ENCODE assay signal across 13 mouse cellular contexts in genomic region chr9:77526715-77527114, GRCm38 (mm10). TPM values are rescaled to one million over a fixed set of nuclear protein-coding genes. Genes with fewer than 3 reads are reported as not detected.
DNase-seq lines count a peak whose midpoint lies in the region; ATAC-seq lines count a peak whose summit lies in the region.
"Had no signal": no experiment of that assay in that cellular context is flagged by ENCODE, and none has a peak within 500 bp of the region (broad histone marks: within the 10 kb centered on the region; RNA-seq: fewer than 3 reads in every experiment).

No protein-coding gene starts in this region.

- no peak overlapping the region for H3K4me3 ChIP-seq in heart, embryonic 14.5 days (ENCODE audit: control insufficient read depth in 1 of 2, insufficient read depth in 1 of 2, low read depth in 1 of 2, low read length in 2 of 2)
- H3K4me3 ChIP-seq: embryonic facial prominence, embryonic 15.5 days; liver, embryonic 12.5 days had no signal

- H3K4me1 ChIP-seq in heart, embryonic 14.5 days (ENCODE audit: control insufficient read depth in 2 of 2, insufficient read depth in 2 of 2, low read length in 2 of 2), result peaks cover 24 to 47% of the 10 kb centered on the region in 2 experiments

- peak overlapping the region in 1 of 2 experiments; percentile 24; a peak in 1 of 4 replicates for H3K27ac ChIP-seq in heart, embryonic 14.5 days (replicated peaks in 1 of 2; ENCODE audit: control insufficient read depth in 1 of 2, insufficient read depth in 1 of 2, low read depth in 2 of 2, low read length in 2 of 2)
- H3K27ac ChIP-seq: embryonic facial prominence, embryonic 15.5 days; liver, embryonic 12.5 days had no signal

- ATAC-seq in heart, embryonic 14.5 days (ENCODE audit: insufficient number of reproducible peaks, insufficient read depth, low FRiP score, low read depth), result peak; percentile 48; the same call in 1 of the 2 replicates
- ATAC-seq: liver, embryonic 12.5 days had no signal

- H3K36me3 ChIP-seq in heart, embryonic 14.5 days (ENCODE audit: control insufficient read depth, insufficient read depth, low read length), result no peaks in the 10 kb centered on the region
- H3K36me3 ChIP-seq: embryonic facial prominence, embryonic 15.5 days; liver, embryonic 12.5 days had no signal

- H3K27me3 ChIP-seq in heart, embryonic 14.5 days (ENCODE audit: control insufficient read depth, insufficient read depth, low read length), result no peaks in the 10 kb centered on the region
- H3K27me3 ChIP-seq: embryonic facial prominence, embryonic 15.5 days; liver, embryonic 12.5 days had no signal

- H3K9ac ChIP-seq in heart, embryonic 14.5 days (ENCODE audit: low read length), result no peak overlapping the region
- H3K9ac ChIP-seq: embryonic facial prominence, embryonic 15.5 days; liver, embryonic 12.5 days had no signal

- no peaks in the 10 kb centered on the region for H3K9me3 ChIP-seq in heart, embryonic 14.5 days (ENCODE audit: control insufficient read depth, low read length)
- H3K9me3 ChIP-seq: embryonic facial prominence, embryonic 15.5 days; liver, embryonic 12.5 days had no signal

- no peak overlapping the region for H3K4me2 ChIP-seq in heart, embryonic 14.5 days (ENCODE audit: low read length)
- H3K4me2 ChIP-seq: embryonic facial prominence, embryonic 15.5 days; liver, embryonic 12.5 days had no signal

- DNase-seq in heart, adult 18-20 months, result no peak
- DNase-seq in lung, adult 18-20 months, result peak; percentile 15 to 44
- DNase-seq in lung, postnatal 25 days (ENCODE audit: low spot score), result no peak
- DNase-seq in NIH3T3 (ENCODE audit: low read depth), result peak; percentile 20
- DNase-seq in kidney, postnatal 36 days, result peak; percentile 52
- DNase-seq in spleen, adult 12 weeks (ENCODE audit: low spot score), result no peak
- DNase-seq in right cerebral cortex, postnatal 4 days, result no peak
- DNase-seq: adrenal gland, adult 8-10 months; cerebellum, postnatal 36 days; layer of hippocampus, adult 9-11 months had no signal

- WGBS in heart, embryonic 14.5 days, result 16% methylated on average over 2 of the region's 2 CpGs

RNA-seq across cellular contexts. Expression of gene Lrrc1, which starts 18.0 kb away (rescaled TPM):
- 18.2 and 18.9 TPM in 2 replicates for polyA plus RNA-seq in heart, embryonic 14.5 days (2014; fragmentation: Nextera tagmentation; extraction: Ambion mirVana)
- 10 to 100 TPM; 14.3 to 16.9 TPM for total RNA-seq in heart, adult 18-20 months (2021)

Comparison
In these comparisons a context has a peak if more than half of its experiments do, and no peak if none do; other contexts are left out.
1. DNase-seq: peak in lung, adult 18-20 months (2 of 2), NIH3T3 (single experiment) and kidney, postnatal 36 days (2 of 2); none in heart, adult 18-20 months (0 of 2), lung, postnatal 25 days (single experiment), spleen, adult 12 weeks (single experiment) and right cerebral cortex, postnatal 4 days (single experiment).